Mouse (Mus musculus): ENCODE results near the gene Ccdc8.

The Ccdc8 gene

GRCm38 (mm10) chr7:16976298-16976697 lies 16.2 kb upstream of the Ccdc8 start:
- DNase-seq (ENCODE audit: low spot score): no peak

- DNase-seq (ENCODE audit: low spot score): no peak
These were observed 14.3 kb upstream of the Ccdc8 start for GRCm38 (mm10) chr7:16978173-16978572.

GRCm38 (mm10) chr7:16978593-16978992 lies 13.9 kb upstream of the Ccdc8 start:
- no peak for DNase-seq (ENCODE audit: low spot score)

DNA sequence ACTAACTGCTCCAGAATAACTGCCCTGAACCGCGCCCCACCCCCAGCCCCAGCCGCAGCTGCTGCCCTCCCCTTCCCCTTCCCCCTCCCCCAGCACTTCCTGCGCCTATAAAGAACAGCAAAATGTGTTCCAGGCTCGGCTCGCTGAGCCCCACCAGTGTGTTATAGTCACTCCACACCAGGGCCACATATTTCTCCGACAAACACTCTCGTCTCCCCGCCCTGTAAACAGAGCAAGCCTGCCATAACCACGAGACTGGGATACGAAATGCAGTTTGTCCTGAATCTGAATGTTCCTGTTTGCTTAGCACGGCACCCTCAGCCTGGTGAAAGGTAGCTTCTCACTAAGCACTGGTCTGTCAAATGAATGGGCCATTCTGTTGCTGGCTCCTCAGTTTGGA lies 12.2 kb upstream of the Ccdc8 start:
- peak; percentile 48 for DNase-seq (ENCODE audit: low spot score)

DNA sequence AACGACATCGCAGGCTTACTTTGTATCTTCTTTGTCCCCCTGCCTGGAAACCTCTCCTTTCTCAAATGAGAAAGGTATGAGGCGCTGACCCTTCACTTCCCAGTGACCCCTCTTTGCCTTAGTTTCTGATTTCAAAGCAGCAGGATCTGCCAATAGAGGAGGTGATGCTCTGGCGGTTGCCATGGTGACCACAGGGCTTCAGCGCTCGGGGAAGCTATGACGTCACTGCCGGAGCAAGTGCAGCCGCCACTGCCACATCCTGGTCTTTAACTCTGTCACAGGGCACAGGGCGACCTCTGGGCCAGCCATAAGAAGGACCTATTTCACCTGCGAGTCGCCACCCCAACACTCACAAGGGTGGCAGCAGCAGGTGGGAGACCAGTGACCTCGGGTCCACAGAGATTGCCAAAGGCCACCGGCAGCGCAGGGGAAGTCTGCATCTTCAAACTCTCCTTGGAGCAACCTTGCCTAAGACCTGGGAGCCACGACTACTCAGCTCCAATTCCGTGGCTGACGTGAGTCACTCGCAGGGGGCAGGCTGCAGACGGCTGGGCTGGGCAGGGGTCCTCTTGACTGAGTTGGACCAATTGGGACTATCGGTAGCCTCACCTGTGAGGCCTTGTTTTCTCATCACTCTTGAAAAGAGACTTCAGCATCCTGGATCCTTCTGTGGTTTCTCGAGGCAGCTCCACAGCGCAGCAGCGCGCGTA lies 9.5 kb upstream of the Ccdc8 start, which contains the start of gene Gm42372:
Gene Gm42372, plus strand, starts transcription at position 228 of the 710 bp plus-strand sequence.
- peak; percentile 87 for DNase-seq (ENCODE audit: low spot score)

DNA sequence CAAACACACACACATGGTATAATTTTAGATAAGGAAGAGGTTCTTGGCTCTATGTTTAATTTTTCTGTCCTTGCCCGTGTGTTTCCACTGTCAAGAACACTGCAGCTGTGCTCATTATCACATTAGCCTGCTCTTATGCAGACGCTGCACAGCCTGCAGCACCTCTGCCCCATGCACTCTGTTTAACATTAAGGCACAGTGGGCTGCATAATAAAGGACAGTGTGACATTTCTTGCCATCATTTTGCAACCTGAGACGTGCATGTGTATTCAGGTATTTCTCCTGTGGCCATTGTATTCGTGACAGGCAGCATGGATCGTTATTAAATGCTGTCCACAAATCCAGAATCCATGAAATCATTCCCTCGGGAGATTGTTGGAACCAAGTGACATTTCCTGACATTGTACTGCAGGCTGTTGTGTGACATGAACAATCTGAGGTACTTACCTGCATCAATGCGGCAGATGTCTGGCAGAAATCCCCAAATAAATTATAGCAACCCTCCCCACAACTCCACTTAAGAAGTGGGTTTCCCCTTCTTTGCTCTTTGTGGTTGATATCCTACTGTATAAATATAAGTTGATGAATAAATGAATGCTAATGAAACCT lies 4.9 kb upstream of the Ccdc8 start:
- no peak for DNase-seq (ENCODE audit: low spot score)

GRCm38 (mm10) chr7:16988405-16988804 lies 4.1 kb upstream of the Ccdc8 start:
- no peak for DNase-seq (ENCODE audit: low spot score)

DNA sequence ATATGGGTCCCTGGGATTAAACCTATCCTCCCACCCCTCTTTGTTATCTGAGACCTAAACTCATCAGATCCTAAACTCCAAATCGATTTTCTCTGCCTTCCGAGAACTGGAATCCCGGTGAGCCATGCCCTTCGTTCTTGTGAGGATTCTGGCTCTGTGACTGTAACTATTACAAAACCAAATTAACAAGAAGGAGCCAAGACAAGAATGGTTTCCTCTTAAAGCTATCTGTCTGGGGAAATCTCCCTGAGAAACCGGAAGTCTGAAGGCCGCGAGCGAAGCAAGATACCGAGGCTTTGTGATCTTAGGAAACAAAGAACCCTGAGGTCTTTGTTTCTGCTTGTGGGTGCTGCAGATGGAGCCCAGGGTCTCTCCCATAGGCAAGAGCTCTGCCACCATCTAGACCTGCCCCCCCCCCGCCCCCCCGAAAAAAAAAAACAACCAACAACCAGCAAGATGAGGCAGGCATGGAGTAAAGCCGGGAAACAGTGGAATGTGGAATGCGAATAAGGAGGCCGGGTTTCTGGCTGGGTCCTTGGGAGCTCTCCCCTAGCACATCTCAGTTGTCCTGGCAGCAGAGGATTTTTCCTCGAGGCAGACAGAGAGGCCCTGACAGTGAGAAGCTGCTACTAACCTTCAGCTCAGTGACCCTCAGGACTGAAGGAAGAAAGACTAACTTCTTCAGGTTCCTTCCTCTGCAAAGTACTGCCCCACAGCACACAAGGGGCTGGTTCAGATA lies 2.3 kb upstream of the Ccdc8 start:
- peak; percentile 36 for DNase-seq (ENCODE audit: low spot score)

DNA sequence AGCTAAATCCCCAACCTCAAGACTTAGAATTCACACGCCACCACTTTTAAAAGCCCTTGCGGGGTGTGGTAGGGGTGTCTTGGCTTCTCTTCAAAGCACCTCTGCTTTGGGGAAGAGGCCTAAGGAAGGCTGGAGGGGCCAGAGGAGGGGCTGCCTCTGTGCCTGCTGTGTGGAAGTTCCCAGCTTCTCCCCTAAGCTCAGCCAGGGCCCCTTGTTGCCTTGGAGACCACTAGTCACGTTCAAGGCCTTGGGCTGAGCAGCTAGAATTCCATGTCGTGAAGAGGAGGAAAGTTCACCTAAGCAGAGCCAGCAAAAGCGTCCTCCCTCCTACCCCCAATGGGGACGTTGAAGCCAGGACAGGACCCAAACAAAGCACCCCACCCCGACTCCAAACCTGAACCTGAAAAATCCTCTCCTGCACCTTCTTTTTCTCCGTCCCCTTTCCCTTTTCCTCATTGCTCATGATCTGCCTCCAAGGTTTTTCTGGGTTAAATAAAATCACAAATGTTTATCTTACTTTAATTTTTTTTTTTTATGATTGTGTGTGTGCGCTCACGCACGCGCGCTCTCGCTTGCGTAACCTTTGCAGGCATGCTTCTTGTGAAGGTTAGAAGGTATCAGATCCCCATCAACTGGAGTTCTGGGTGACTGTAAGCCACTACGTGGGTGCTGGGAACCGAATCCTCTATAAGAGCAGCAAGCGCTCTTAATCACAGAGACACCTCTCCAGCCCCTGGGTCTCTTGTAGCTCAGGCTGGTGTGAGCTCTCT lies 642 bp upstream of the Ccdc8 start:
- DNase-seq (ENCODE audit: low spot score): no peak

GRCm38 (mm10) chr7:16993651-16994399 lies 1.3 kb downstream of the Ccdc8 start:
- DNase-seq (ENCODE audit: low spot score): no peak

- no peak for DNase-seq (ENCODE audit: low spot score)
These were observed 1.9 kb downstream of the Ccdc8 start for GRCm38 (mm10) chr7:16994400-16994799.

DNA sequence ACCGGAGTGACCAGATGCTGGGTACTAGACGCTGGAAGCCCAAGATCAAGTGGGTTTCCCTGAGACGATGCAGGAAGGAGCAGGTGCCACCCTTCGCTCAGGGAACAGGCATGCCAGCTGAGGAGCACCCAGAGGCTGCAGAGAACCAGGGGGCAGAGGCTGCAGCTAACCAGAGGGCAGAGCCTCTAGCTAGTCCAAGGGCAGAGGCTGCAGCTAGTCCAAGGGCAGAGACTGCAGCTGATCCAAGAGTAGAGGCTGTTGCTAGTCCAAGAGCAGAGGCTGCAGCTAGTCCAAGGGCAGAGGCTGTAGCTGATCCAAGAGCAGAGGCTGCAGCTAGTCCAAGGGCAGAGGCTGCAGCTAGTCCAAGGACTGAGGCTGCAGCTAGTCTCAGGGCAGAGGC lies 2.8 kb downstream of the Ccdc8 start:
- no peak for DNase-seq (ENCODE audit: low spot score)

- DNase-seq (ENCODE audit: low spot score): no peak
These were observed 6.7 kb downstream of the Ccdc8 start for GRCm38 (mm10) chr7:16999233-16999632.

- peak; percentile 75 for DNase-seq (ENCODE audit: low spot score)
These were observed 7.1 kb downstream of the Ccdc8 start for GRCm38 (mm10) chr7:16999650-17000049.

DNA sequence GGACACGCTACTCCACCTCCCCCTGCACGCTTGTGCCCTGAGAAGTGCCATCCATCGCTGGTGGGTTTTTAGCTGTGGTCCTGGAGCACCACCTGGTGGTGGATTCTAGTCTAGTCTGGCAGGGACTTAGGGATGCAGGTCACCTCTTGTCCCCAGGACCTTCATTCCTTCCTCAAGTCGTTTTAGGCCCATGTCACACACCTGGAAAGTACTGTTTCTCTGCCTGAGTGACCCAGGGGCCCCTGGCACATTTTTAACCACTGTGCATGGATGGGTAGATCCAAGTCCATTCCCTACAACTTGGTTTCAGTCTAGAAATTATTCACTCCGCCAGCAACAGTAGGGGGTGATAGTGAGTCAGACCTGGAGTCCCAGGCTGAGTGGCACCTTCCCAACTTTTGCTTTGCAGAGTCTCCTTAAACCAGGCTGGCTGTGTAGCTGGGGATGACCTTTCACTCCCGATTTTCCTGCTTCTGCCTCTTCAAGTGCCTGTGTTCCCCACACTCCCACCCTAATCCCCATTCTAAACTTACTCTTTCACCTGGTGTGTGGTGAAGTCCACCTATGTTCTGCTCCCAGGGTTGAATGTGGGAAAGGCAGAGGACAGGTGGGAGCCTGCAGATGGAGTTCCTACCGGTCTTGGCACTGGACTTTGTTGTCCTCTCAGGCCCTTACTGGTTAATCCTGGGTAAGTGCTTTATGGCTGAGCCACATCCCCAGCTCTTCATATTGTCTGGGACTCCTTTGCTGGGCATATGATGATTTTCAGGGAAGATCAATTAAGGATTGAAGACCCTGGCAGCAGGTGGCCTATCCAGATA lies 10.1 kb downstream of the Ccdc8 start:
- peak; percentile 74 for DNase-seq (ENCODE audit: low spot score)

DNA sequence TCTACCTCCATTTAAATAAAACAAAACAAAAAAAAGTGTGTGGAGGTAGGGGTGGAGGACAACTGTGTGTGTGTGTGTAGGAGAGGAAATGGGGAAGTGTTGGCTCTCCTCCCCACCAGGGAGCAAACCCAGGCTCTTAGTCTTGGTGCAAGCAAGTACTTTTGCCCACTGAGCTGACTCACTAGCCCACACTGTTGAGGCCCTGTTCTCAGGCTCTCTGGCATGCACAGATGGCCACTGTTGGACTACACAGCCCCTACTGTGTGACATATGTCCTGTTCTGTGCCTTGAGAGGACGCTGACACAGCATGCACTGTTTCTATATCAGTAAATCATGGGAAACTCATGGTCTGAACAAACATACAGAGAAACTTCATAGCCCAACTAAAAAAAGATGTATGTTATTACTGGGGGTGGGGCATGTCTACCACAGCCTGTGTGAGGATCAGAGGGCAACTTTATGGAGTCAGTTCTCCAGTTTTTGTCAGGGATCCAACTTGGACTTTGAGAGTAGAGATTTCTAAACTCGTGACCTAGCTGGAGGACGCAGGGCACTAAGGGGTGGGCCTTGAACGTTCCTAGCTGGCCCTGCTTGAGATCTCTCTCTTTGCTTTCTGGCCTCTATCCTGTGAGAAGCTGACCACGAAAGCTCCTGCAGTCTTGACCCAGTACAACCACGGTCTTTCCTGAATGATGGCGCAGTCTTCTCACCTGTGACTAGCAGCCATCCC lies 10.9 kb downstream of the Ccdc8 start:
- no peak for DNase-seq (ENCODE audit: low spot score)

GRCm38 (mm10) chr7:17004716-17005115 lies 12.2 kb downstream of the Ccdc8 start:
- DNase-seq (ENCODE audit: low spot score): no peak

GRCm38 (mm10) chr7:17007300-17007699 lies 14.8 kb downstream of the Ccdc8 start:
- peak; percentile 26 for DNase-seq (ENCODE audit: low spot score)

GRCm38 (mm10) chr7:17009326-17010009 lies 17.0 kb downstream of the Ccdc8 start:
- peak; percentile 45 for DNase-seq (ENCODE audit: low spot score)

- DNase-seq (ENCODE audit: low spot score): no peak
These were observed 17.5 kb downstream of the Ccdc8 start for GRCm38 (mm10) chr7:17010010-17010347.
